Mouse (Mus musculus) embryonic facial prominence, embryonic 11.5 days (tissue): Measurements from ENCODE around the gene Stxbp1. TPM values are rescaled to one million over a fixed set of nuclear protein-coding genes. Genes with fewer than 3 reads are reported as not detected.
A peak's percentile ranks its signal among the peaks of the same experiment; 100 is the strongest.

Experiments
- ATAC-seq: fragments of 200-750 bp; cut with Nextera tagmentation; replicated peaks from 2 replicates; pipeline ENCODE4 v1.8.0; 2017; ENCODE audit warnings: low read depth; ENCODE audit not compliant: insufficient number of reproducible peaks, low FRiP score, low TSS enrichment
- DNase-seq: peaks from one replicate; pipeline ENCODE4 v3.0.0-alpha.2; 2015; ENCODE audit warnings: low spot score
- H3K27ac ChIP-seq: fragments of 300-500 bp; sonication (generic); replicated peaks from 2 replicates; pipeline ENCODE4 v1.5.1; 2014; ENCODE audit warnings: mild to moderate bottlenecking, low read depth, low read length, control low read depth
- H3K27me3 ChIP-seq: fragments of 300-500 bp; sonication (generic); 2 replicates; pipeline ENCODE4 v1.6.1; 2014; ENCODE audit warnings: mild to moderate bottlenecking, low read length, moderate library complexity, mixed read lengths; ENCODE audit not compliant: control insufficient read depth, insufficient read depth
- H3K36me3 ChIP-seq: fragments of 300-500 bp; sonication (generic); replicated peaks from 2 replicates; pipeline ENCODE4 v1.6.1; 2014; ENCODE audit warnings: low read depth, mild to moderate bottlenecking, low read length, moderate library complexity, mixed read lengths; ENCODE audit not compliant: control insufficient read depth, insufficient read depth
- H3K4me1 ChIP-seq: fragments of 300-500 bp; sonication (generic); 2 replicates; pipeline ENCODE4 v1.6.1; 2014; ENCODE audit warnings: low read length, mixed read lengths; ENCODE audit not compliant: control insufficient read depth, insufficient read depth
- H3K4me2 ChIP-seq: fragments of 300-500 bp; sonication (generic); 2 replicates; pipeline ENCODE4 v1.6.1; 2014; ENCODE audit warnings: low read depth, mild to moderate bottlenecking, control low read depth, low read length, moderate library complexity
- H3K4me3 ChIP-seq: fragments of 300-500 bp; sonication (generic); 2 replicates; pipeline ENCODE4 v1.5.1; 2014; ENCODE audit warnings: low read depth, low read length, control low read depth
- H3K9ac ChIP-seq: fragments of 300-500 bp; sonication (generic); replicated peaks from 2 replicates; pipeline ENCODE4 v1.6.1; 2014; ENCODE audit warnings: mild to moderate bottlenecking, control low read depth, low read length
- H3K9me3 ChIP-seq: fragments of 300-500 bp; sonication (generic); replicated peaks from 2 replicates; pipeline ENCODE4 v1.6.1; 2016; ENCODE audit warnings: mild to moderate bottlenecking, low read length, inconsistent platforms, mixed read lengths; ENCODE audit not compliant: control insufficient read depth
- WGBS: fragments of 180-500 bp; shearing (Covaris S2); extraction: QIAGEN DNeasy Blood & Tissue Kit; methylation state at CpG from one replicate; pipeline ENCODE4 v1.1.7; 2014; 5-methylcytosine and 5-hydroxymethylcytosine counted together
- polyA plus RNA-seq: library from polyadenylated mRNA; unstranded; fragments of >200 nt; fragmentation: Nextera tagmentation; extraction: Ambion mirVana; gene quantifications from 2 replicates; pipeline ENCODE4 v1.2.1, GENCODE M21; 2014

Gene Stxbp1
- polyA plus RNA-seq, 1 experiment from 2014 or later = 22.0 TPM

- Histone ChIP-seq H3K9ac (no peak overlapping the region), H3K36me3 (no peaks in the 10 kb centered on the region), H3K9me3 (no peaks in the 10 kb centered on the region), H3K27me3 (no peaks in the 10 kb centered on the region), H3K4me3 (no peak overlapping the region), H3K4me2 (no peak overlapping the region), H3K4me1 (no peaks in the 10 kb centered on the region), H3K27ac (no peak overlapping the region)
- WGBS = 79% methylated on average over 4 of the region's 4 CpGs
- no peak for DNase-seq
- ATAC-seq = no peak
Observed at GRCm38 (mm10) chr2:32867354-32867753, 20.3 kb upstream of the Stxbp1 start.

DNA sequence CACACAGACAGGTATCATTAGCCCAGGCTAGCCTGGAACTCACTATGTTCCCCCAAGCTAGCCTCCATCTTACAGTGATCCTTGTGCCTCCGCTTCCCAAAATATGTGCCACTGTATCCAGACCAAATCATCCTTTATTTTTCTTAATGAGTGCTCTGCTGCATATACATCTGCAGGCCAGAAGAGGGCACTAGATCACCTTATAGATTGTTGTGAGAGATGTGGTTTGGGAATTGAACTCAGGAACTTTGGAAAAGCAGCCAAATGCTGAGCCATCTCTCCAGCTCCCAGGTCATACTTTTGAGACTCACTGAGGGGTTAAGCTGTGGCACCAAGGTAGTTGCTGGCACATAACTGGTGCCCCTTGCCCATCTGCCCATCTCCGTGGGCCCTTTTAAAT lies 17.7 kb upstream of the Stxbp1 start:
- no peaks in the 10 kb centered on the region for H3K9me3 ChIP-seq
- no peaks in the 10 kb centered on the region for H3K36me3 ChIP-seq
- DNase-seq (peak; percentile 63), ATAC-seq (no peak)
- no peak overlapping the region for H3K9ac ChIP-seq
- no peaks in the 10 kb centered on the region for H3K27me3 ChIP-seq
- no peak overlapping the region for H3K27ac ChIP-seq
- WGBS = 68% methylated on average over 2 of the region's 2 CpGs
- no peak overlapping the region for H3K4me2 ChIP-seq
- H3K4me3 ChIP-seq = no peak overlapping the region
- H3K4me1 ChIP-seq = no peaks in the 10 kb centered on the region

- no peaks in the 10 kb centered on the region for H3K36me3 ChIP-seq
- WGBS = 91% methylated on average over 3 of the region's 3 CpGs
Observed at GRCm38 (mm10) chr2:32863317-32863716, 16.3 kb upstream of the Stxbp1 start.

DNA sequence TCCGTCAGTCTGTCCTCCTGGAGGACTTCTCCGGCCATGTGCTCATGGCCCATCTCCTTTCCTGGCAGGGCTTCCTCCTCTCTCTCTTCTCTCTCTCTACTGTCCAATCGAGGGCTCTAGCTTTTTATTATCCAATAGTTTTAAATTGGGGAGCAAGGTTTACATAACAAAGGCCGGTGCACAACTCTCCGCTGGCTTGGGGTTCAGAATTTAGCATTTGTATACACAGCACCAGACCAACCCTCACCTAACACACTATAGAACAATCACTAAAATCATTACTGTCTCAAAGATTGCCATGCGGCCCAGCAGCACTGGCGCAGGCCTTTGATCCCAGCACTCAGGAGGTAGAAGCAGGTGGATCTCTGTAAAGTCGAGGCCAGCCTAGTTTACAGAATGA lies 13.8 kb upstream of the Stxbp1 start:
- Histone ChIP-seq H3K4me1 (no peaks in the 10 kb centered on the region), H3K4me2 (no peak overlapping the region), H3K36me3 (no peaks in the 10 kb centered on the region), H3K27me3 (no peaks in the 10 kb centered on the region), H3K4me3 (no peak overlapping the region), H3K9ac (no peak overlapping the region), H3K9me3 (no peaks in the 10 kb centered on the region), H3K27ac (no peak overlapping the region)
- ATAC-seq (no peak), DNase-seq (no peak)
- WGBS = 87% methylated on average over 8 of the region's 8 CpGs

More at GRCm38 (mm10) chr2:32863317-32863716, 16.3 kb upstream of the Stxbp1 start:
- Histone ChIP-seq H3K27me3 (no peaks in the 10 kb centered on the region), H3K4me1 (no peaks in the 10 kb centered on the region), H3K4me3 (no peak overlapping the region), H3K4me2 (no peak overlapping the region), H3K9ac (no peak overlapping the region), H3K27ac (no peak overlapping the region), H3K9me3 (no peaks in the 10 kb centered on the region)
- ATAC-seq = no peak
- no peak for DNase-seq

- Histone ChIP-seq H3K36me3 (no peaks in the 10 kb centered on the region), H3K4me3 (no peak overlapping the region), H3K4me2 (no peak overlapping the region), H3K4me1 (no peaks in the 10 kb centered on the region), H3K27ac (no peak overlapping the region), H3K27me3 (no peaks in the 10 kb centered on the region), H3K9me3 (no peaks in the 10 kb centered on the region), H3K9ac (no peak overlapping the region)
- ATAC-seq = no peak
- no peak for DNase-seq
- WGBS = 74% methylated on average over 5 of the region's 5 CpGs
Observed at GRCm38 (mm10) chr2:32859622-32860012, 12.6 kb upstream of the Stxbp1 start.

DNA sequence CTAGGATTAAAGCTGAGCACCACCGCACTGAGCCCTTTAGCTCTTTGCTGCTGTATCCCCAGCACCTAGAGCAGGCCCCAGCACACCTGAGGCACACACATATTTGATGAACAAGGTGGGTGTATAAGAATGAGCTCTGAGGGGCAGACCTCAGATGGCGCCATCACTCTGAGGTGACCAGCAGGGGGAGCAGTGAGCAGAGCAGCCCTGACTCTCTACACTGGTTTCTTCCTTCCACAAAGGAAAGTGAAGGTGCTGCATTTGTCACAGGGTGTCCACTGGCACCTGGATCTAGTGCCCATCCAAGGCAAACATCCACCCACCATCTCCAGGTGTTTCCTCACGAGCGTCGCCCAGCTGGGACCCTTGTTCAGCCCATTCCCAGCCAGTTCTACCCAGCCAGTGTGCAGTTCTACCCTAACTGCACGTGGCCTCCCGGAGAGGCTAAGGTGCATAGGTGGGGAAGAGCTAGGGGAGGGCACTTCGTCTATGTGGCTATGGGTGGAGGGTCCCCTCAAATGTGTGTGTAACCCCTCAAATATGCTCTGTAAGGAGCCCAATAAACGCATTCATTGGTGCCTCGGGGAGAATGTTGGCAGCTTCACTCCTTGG lies 12.1 kb upstream of the Stxbp1 start:
- Histone ChIP-seq H3K4me3 (no peak overlapping the region), H3K4me2 (no peak overlapping the region), H3K4me1 (no peaks in the 10 kb centered on the region), H3K9ac (no peak overlapping the region), H3K27ac (no peak overlapping the region), H3K27me3 (no peaks in the 10 kb centered on the region), H3K36me3 (no peaks in the 10 kb centered on the region), H3K9me3 (no peaks in the 10 kb centered on the region)
- peak; percentile 78 for DNase-seq
- WGBS = 42% methylated on average over 10 of the region's 10 CpGs
- peak; percentile 69; the same call in 1 of the 2 replicates for ATAC-seq

DNA sequence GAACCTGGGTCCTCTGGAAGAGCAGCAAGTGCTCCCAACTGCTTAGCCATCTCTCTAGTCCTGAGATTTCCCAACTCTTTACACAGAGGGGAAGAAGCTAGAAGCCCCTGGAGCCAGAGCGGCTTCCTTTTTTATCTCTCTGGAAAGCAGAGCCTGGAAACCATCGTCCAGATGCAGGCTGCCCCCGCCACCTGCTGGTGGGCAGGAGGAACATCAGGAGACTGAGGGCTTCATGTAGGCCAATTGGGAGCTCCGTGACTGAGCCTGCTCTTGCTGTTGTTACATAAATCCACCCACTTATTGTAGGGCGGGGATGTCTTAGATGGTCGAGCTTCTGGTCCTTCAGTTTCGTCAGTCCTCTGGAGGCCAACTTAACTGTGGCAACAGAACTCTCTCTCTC lies 10.5 kb upstream of the Stxbp1 start:
- Histone ChIP-seq H3K4me1 (no peaks in the 10 kb centered on the region), H3K27me3 (no peaks in the 10 kb centered on the region), H3K4me2 (no peak overlapping the region), H3K9ac (no peak overlapping the region), H3K27ac (no peak overlapping the region), H3K9me3 (no peaks in the 10 kb centered on the region), H3K4me3 (no peak overlapping the region), H3K36me3 (no peaks in the 10 kb centered on the region)
- 0 out of 2 replicates have a peak, but pooled peaks have one; percentile 36 for ATAC-seq
- DNase-seq = peak; percentile 92
- WGBS = under 1% methylated on average over 7 of the region's 7 CpGs

- Histone ChIP-seq H3K4me3 (no peak overlapping the region), H3K27ac (no peak overlapping the region), H3K9me3 (no peaks in the 10 kb centered on the region), H3K9ac (no peak overlapping the region), H3K27me3 (no peaks in the 10 kb centered on the region), H3K4me1 (no peaks in the 10 kb centered on the region), H3K36me3 (no peaks in the 10 kb centered on the region), H3K4me2 (no peak overlapping the region; the same call in 1 of the 2 replicates)
- no peak for ATAC-seq
- WGBS = 44% methylated on average over 5 of the region's 5 CpGs
- no peak for DNase-seq
Observed at GRCm38 (mm10) chr2:32855790-32856465, 8.9 kb upstream of the Stxbp1 start.
